Mouse (Mus musculus) forebrain, embryonic 13.5 days (tissue): Measurements from ENCODE around the gene Galr3. TPM values are rescaled to one million over a fixed set of nuclear protein-coding genes. Genes with fewer than 3 reads are reported as not detected.
"Not testable (repeated sequence)": the region's sequence is repeated elsewhere in the genome, so short reads cannot be mapped to it uniquely, and the experiment has no call there.

Experiments
- ATAC-seq: fragments of 200-750 bp; cut with Nextera tagmentation; 2 replicates; pipeline ENCODE4 v1.8.0; 2017
- H3K27ac ChIP-seq: fragments of 300-500 bp; sonication (generic); 2 replicates; pipeline ENCODE4 v1.5.1; 2015; ENCODE audit warnings: inconsistent platforms, mild to moderate bottlenecking, moderate library complexity
- H3K27me3 ChIP-seq: fragments of 300-500 bp; sonication (generic); 2 replicates; pipeline ENCODE4 v1.6.1; 2015; ENCODE audit warnings: mild to moderate bottlenecking, inconsistent platforms
- H3K36me3 ChIP-seq: fragments of 300-500 bp; sonication (generic); 2 replicates; pipeline ENCODE4 v1.6.1; 2015; ENCODE audit warnings: mild to moderate bottlenecking, inconsistent platforms; ENCODE audit not compliant: poor library complexity, severe bottlenecking
- H3K4me1 ChIP-seq: fragments of 300-500 bp; sonication (generic); 2 replicates; pipeline ENCODE4 v1.6.1; 2015; ENCODE audit warnings: inconsistent platforms
- H3K4me2 ChIP-seq: fragments of 300-500 bp; sonication (generic); 2 replicates; pipeline ENCODE4 v1.6.1; 2015; ENCODE audit warnings: inconsistent platforms, mild to moderate bottlenecking, moderate library complexity
- H3K4me3 ChIP-seq: fragments of 300-500 bp; sonication (generic); 2 replicates; pipeline ENCODE4 v1.5.1; 2015; ENCODE audit warnings: mild to moderate bottlenecking, inconsistent platforms
- H3K9ac ChIP-seq: fragments of 300-500 bp; sonication (generic); 2 replicates; pipeline ENCODE4 v1.6.1; 2015; ENCODE audit warnings: mild to moderate bottlenecking, inconsistent platforms
- H3K9me3 ChIP-seq: fragments of 300-500 bp; sonication (generic); replicated peaks from 2 replicates; pipeline ENCODE4 v1.6.1; 2016; ENCODE audit warnings: inconsistent platforms
- WGBS: fragments of 180-500 bp; shearing (Covaris S2); methylation state at CpG from one replicate; pipeline ENCODE4 v1.1.7; 2015; 5-methylcytosine and 5-hydroxymethylcytosine counted together
- polyA plus RNA-seq: library from polyadenylated mRNA; unstranded; fragments of >200 nt; fragmentation: Nextera tagmentation; extraction: Ambion mirVana; gene quantifications from 2 replicates; pipeline ENCODE4 v1.2.1, GENCODE M21; 2015

Gene Galr3
- polyA plus RNA-seq, 1 experiment from 2014 or later = not detected

- no peaks in the 10 kb centered on the region for H3K36me3 ChIP-seq
- peak overlapping the region; percentile 97 for H3K27ac ChIP-seq
- peak overlapping the region; percentile 73 for H3K4me3 ChIP-seq
- H3K27me3 ChIP-seq = no peaks in the 10 kb centered on the region
- 7% methylated on average over 38 of the region's 46 CpGs for WGBS
- peaks cover 52% of the 10 kb centered on the region for H3K4me1 ChIP-seq
- peak overlapping the region; percentile 97 for H3K4me2 ChIP-seq
- ATAC-seq = peak; percentile 20; the same call in 1 of the 2 replicates
- H3K9ac ChIP-seq = peak overlapping the region; percentile 98
- no peaks in the 10 kb centered on the region for H3K9me3 ChIP-seq
Measured at GRCm38 (mm10) chr15:79027291-79028205, 14.1 kb upstream of the Galr3 start.

- Histone ChIP-seq H3K36me3 (no peaks in the 10 kb centered on the region), H3K27me3 (no peaks in the 10 kb centered on the region), H3K9me3 (no peaks in the 10 kb centered on the region), H3K4me3 (peak within 1 kb of the TSS; percentile 73), H3K27ac (peak within 1 kb of the TSS; percentile 97), H3K4me1 (peaks cover 54% of the 10 kb centered on the region), H3K9ac (peak within 1 kb of the TSS; percentile 98), H3K4me2 (peak within 1 kb of the TSS; percentile 97)
- peak; percentile 88 for ATAC-seq
- 0% methylated on average over 46 of the region's 58 CpGs for WGBS
Measured at GRCm38 (mm10) chr15:79028237-79028738, 13.4 kb upstream of the Galr3 start, which contains the start of gene H1f0. TSS of gene H1f0 (plus strand) at chr15:79028450.

- no peaks in the 10 kb centered on the region for H3K36me3 ChIP-seq
- H3K27ac ChIP-seq = peak overlapping the region; percentile 97
- H3K4me3 ChIP-seq = peak overlapping the region; percentile 73
- peak overlapping the region; percentile 97 for H3K4me2 ChIP-seq
- peaks cover 54% of the 10 kb centered on the region for H3K4me1 ChIP-seq
- H3K9ac ChIP-seq = peak overlapping the region; percentile 98
- ATAC-seq = no peak
- H3K27me3 ChIP-seq = no peaks in the 10 kb centered on the region
- 23% methylated on average over 16 of the region's 16 CpGs for WGBS
- H3K9me3 ChIP-seq = no peaks in the 10 kb centered on the region
Measured at GRCm38 (mm10) chr15:79028823-79029484, 12.7 kb upstream of the Galr3 start.

- H3K4me1 ChIP-seq = peaks cover 54% of the 10 kb centered on the region
- no peaks in the 10 kb centered on the region for H3K27me3 ChIP-seq
- 6% methylated on average over 11 of the region's 11 CpGs for WGBS
- H3K27ac ChIP-seq = peak overlapping the region; percentile 75
- ATAC-seq = no peak
- no peaks in the 10 kb centered on the region for H3K9me3 ChIP-seq
- H3K4me2 ChIP-seq = peak overlapping the region; percentile 97
- peak overlapping the region; percentile 73 for H3K4me3 ChIP-seq
- peak overlapping the region; percentile 98 for H3K9ac ChIP-seq
- H3K36me3 ChIP-seq = no peaks in the 10 kb centered on the region
Measured at GRCm38 (mm10) chr15:79029519-79030241, 12.0 kb upstream of the Galr3 start.

- Histone ChIP-seq H3K4me1 (peaks cover 47% of the 10 kb centered on the region), H3K27me3 (no peaks in the 10 kb centered on the region), H3K36me3 (peaks cover 7% of the 10 kb centered on the region), H3K9me3 (no peaks in the 10 kb centered on the region), H3K4me3 (peak overlapping the region; percentile 73), H3K27ac (peak overlapping the region; percentile 75), H3K4me2 (peak overlapping the region; percentile 97), H3K9ac (peak overlapping the region; percentile 98)
- WGBS = 1% methylated on average over 52 of the region's 52 CpGs
- peak; percentile 77 for ATAC-seq
Measured at GRCm38 (mm10) chr15:79030551-79031435, 10.9 kb upstream of the Galr3 start.

- H3K9me3 ChIP-seq, ATAC-seq, H3K4me3 ChIP-seq, H3K27ac ChIP-seq, H3K27me3 ChIP-seq, H3K9ac ChIP-seq: not testable (repeated sequence)
- 87% methylated on average over 5 of the region's 5 CpGs for WGBS
- Histone ChIP-seq H3K4me2 (peak overlapping the region; percentile 97), H3K4me1 (peaks cover 38% of the 10 kb centered on the region), H3K36me3 (peaks cover 17% of the 10 kb centered on the region)
Measured at GRCm38 (mm10) chr15:79031908-79032307, 9.8 kb upstream of the Galr3 start.

GRCm38 (mm10) chr15:79037913-79038328 lies 3.8 kb upstream of the Galr3 start:
- peak overlapping the region; percentile 35; the same call in 1 of the 2 replicates for H3K9ac ChIP-seq
- peaks cover 36% of the 10 kb centered on the region for H3K27me3 ChIP-seq
- peaks cover 20% of the 10 kb centered on the region for H3K4me1 ChIP-seq
- WGBS = 11% methylated on average over 14 of the region's 14 CpGs
- no peaks in the 10 kb centered on the region for H3K9me3 ChIP-seq
- peaks cover 22% of the 10 kb centered on the region for H3K36me3 ChIP-seq
- no peak for ATAC-seq
- H3K4me3 ChIP-seq = no peak overlapping the region
- H3K27ac ChIP-seq = no peak overlapping the region
- H3K4me2 ChIP-seq = peak overlapping the region; percentile 34

GRCm38 (mm10) chr15:79038331-79038730 lies 3.4 kb upstream of the Galr3 start:
- ATAC-seq = no peak
- Histone ChIP-seq H3K4me2 (no peak overlapping the region), H3K9me3 (no peaks in the 10 kb centered on the region), H3K4me3 (no peak overlapping the region), H3K27ac (no peak overlapping the region), H3K27me3 (peaks cover 40% of the 10 kb centered on the region), H3K36me3 (peaks cover 22% of the 10 kb centered on the region), H3K4me1 (peaks cover 24% of the 10 kb centered on the region), H3K9ac (no peak overlapping the region)
- 69% methylated on average over 10 of the region's 10 CpGs for WGBS

- Histone ChIP-seq H3K9me3 (no peaks in the 10 kb centered on the region), H3K4me2 (no peak overlapping the region), H3K4me3 (no peak overlapping the region), H3K4me1 (peaks cover 24% of the 10 kb centered on the region), H3K36me3 (peaks cover 22% of the 10 kb centered on the region), H3K27me3 (peaks cover 45% of the 10 kb centered on the region), H3K9ac (no peak overlapping the region), H3K27ac (no peak overlapping the region)
- ATAC-seq = peak; percentile 62; the same call in 1 of the 2 replicates
- 23% methylated on average over 7 of the region's 7 CpGs for WGBS
Measured at GRCm38 (mm10) chr15:79038853-79039252, 2.8 kb upstream of the Galr3 start.

GRCm38 (mm10) chr15:79040501-79041416 lies 926 bp upstream of the Galr3 start:
- H3K27ac ChIP-seq = no peak overlapping the region
- peak overlapping the region; percentile 44 for H3K4me2 ChIP-seq
- H3K9ac ChIP-seq = peak overlapping the region; percentile 30; the same call in 1 of the 2 replicates
- H3K36me3 ChIP-seq = peaks cover 15% of the 10 kb centered on the region
- H3K4me3 ChIP-seq = 0 out of 2 replicates have a peak overlapping the region, but pooled peaks have one; percentile 13
- no peaks in the 10 kb centered on the region for H3K9me3 ChIP-seq
- ATAC-seq = no peak
- H3K4me1 ChIP-seq = peaks cover 31% of the 10 kb centered on the region
- peaks cover 60% of the 10 kb centered on the region for H3K27me3 ChIP-seq
- WGBS = 23% methylated on average over 24 of the region's 24 CpGs
